Mouse (Mus musculus): ENCODE measurements at regions not wholly inside any gene's neighbourhood (a gene's known extent, or its start where the extent isn't known, plus 50 kb on each side); places are given as distances from the start of the nearest gene placed in this dataset.

DNA sequence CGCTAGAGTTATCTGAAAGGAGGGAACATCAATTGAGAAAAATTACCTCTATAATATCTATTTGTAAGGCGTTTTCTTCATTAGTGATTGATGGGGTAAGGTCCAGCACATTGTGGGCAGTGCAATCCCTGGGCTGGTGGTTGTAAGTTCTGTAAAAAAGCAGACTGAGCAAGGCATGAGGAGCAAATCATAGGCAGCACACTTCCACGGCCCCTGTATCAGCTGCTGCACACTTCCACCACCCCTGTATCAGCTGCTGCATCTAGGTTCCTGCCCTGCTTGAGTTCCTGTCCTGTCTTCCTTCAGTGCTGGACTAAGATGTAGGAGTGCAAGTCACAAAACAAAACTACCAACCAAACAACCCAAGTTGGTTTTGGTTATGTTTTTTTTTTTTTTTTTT is 1230.2 kb downstream of the Ntrk3 start:
- H3K36me3 ChIP-seq (ENCODE audit: insufficient read depth, low read length) = no peaks in the 10 kb centered on the region
- no peaks in the 10 kb centered on the region for H3K9me3 ChIP-seq (ENCODE audit: low read length)
- H3K27me3 ChIP-seq (ENCODE audit: insufficient read depth, low read length) = no peaks in the 10 kb centered on the region
- no peaks in the 10 kb centered on the region for H3K4me1 ChIP-seq (replicated peaks; ENCODE audit: low read depth, low read length)
- no peak overlapping the region for H3K4me3 ChIP-seq (replicated peaks; ENCODE audit: low read length)
- TF ChIP-seq CTCF (conservative IDR thresholded peaks at IDR 0.05; ENCODE audit: low read length) (no peak), POU5F1 (IDR thresholded peaks at IDR 0.05; ENCODE audit: borderline replicate concordance, low read length) (no peak), NANOG (IDR thresholded peaks at IDR 0.05; ENCODE audit: borderline replicate concordance, low read length) (no peak)

DNA sequence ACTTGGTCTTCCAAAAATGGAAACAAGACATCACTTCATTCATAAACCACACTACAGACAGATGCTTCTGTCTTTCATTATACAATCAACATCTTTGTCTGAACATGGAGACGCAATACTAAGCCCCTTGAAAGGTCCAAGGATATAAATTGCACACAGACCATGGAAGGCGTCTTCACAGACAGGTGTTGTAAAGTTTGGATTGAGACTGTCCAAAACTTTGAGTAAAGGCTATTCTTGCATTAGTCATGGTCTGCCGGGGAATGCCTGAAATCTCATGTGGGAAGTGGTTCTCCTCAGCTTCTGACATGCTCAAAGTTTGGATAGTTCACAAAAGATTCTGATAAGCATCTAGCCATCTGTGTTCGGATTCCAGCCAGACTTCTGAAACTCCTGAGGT is 1235.2 kb downstream of the Ntrk3 start:
- no peaks in the 10 kb centered on the region for H3K9me3 ChIP-seq (ENCODE audit: low read length)
- H3K36me3 ChIP-seq (ENCODE audit: insufficient read depth, low read length) = no peaks in the 10 kb centered on the region
- H3K27me3 ChIP-seq (ENCODE audit: insufficient read depth, low read length) = no peaks in the 10 kb centered on the region
- TF ChIP-seq CTCF (conservative IDR thresholded peaks at IDR 0.05; ENCODE audit: low read length) (no peak), NANOG (IDR thresholded peaks at IDR 0.05; ENCODE audit: borderline replicate concordance, low read length) (no peak), POU5F1 (IDR thresholded peaks at IDR 0.05; ENCODE audit: borderline replicate concordance, low read length) (no peak)
- H3K4me1 ChIP-seq (replicated peaks; ENCODE audit: low read depth, low read length) = no peaks in the 10 kb centered on the region
- no peak overlapping the region for H3K4me3 ChIP-seq (replicated peaks; ENCODE audit: low read length)

DNA sequence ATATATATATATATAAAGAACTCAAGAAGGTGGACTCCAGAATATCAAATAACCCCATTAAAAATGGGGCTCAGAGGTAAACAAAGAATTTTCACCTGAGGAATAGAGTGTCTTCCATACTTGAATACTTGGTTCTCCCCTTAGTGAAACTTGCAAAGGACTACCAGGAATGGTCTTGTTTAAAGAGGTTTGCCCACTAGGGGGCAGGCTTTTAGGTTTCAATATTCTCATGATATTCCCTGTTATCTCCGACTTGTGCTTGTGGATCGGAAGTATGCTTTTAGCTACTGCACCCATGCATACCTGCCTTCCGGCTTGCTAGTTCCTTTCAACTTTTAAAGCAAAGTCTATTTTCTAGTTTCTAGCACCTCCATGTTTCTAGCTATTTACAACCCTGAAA is 1242.7 kb downstream of the Ntrk3 start:
- Histone ChIP-seq H3K4me3 (replicated peaks; ENCODE audit: low read length) (no peak overlapping the region), H3K27me3 (ENCODE audit: insufficient read depth, low read length) (no peaks in the 10 kb centered on the region), H3K36me3 (ENCODE audit: insufficient read depth, low read length) (no peaks in the 10 kb centered on the region), H3K4me1 (replicated peaks; ENCODE audit: low read depth, low read length) (no peaks in the 10 kb centered on the region), H3K9me3 (ENCODE audit: low read length) (no peaks in the 10 kb centered on the region)
- TF ChIP-seq POU5F1 (IDR thresholded peaks at IDR 0.05; ENCODE audit: borderline replicate concordance, low read length) = no peak
- peak; percentile 31 for TF ChIP-seq CTCF (conservative IDR thresholded peaks at IDR 0.05; ENCODE audit: low read length)

DNA sequence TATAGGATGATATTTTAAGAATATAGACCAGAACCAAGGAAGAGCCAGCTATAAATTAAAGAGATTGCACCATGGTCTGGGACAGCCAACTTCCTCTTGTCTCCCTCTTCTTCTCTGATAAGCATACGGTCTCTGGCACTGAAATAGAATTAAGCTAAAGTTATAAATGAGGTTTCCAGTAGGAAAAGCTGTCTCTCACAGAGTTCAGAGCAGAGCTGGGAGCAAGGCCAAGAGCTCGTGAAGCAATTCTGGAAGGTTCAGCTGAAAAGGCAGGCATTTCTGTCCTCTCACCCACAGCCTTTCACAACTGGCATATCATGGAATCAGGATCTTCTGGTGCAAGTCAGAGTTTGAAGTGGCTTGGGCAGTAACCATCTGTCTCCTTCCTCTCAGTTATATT is 1247.8 kb downstream of the Agbl1 start:
- Histone ChIP-seq H3K4me3 (replicated peaks; ENCODE audit: low read length) (no peak overlapping the region), H3K4me1 (replicated peaks; ENCODE audit: low read depth, low read length) (no peaks in the 10 kb centered on the region), H3K9me3 (ENCODE audit: low read length) (peaks cover 23% of the 10 kb centered on the region), H3K27me3 (ENCODE audit: insufficient read depth, low read length) (no peaks in the 10 kb centered on the region), H3K36me3 (ENCODE audit: insufficient read depth, low read length) (no peaks in the 10 kb centered on the region)
- TF ChIP-seq CTCF (conservative IDR thresholded peaks at IDR 0.05; ENCODE audit: low read length) = no peak
- no peak for TF ChIP-seq POU5F1 (IDR thresholded peaks at IDR 0.05; ENCODE audit: borderline replicate concordance, low read length)
- no peak for TF ChIP-seq NANOG (IDR thresholded peaks at IDR 0.05; ENCODE audit: borderline replicate concordance, low read length)

DNA sequence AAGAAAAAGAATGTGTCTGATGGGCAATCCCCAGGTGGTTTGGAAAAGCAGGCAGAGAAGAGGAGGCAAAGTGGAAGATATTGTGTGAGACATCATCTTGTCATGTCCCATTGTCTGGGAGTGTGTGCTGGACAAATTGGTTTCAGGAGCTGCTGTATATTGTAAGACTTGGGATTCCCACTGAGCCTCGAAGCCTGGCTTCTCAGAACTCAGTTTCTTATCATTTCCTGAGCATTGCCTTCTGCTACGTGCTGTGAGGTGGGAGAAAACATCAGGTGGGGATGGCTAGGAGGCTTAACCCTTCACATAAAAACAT is 1216.3 kb downstream of the Agbl1 start:
- Histone ChIP-seq H3K4me1 (replicated peaks; ENCODE audit: low read depth, low read length) (no peaks in the 10 kb centered on the region), H3K4me3 (replicated peaks; ENCODE audit: low read length) (no peak overlapping the region), H3K9me3 (ENCODE audit: low read length) (no peaks in the 10 kb centered on the region), H3K27me3 (ENCODE audit: insufficient read depth, low read length) (no peaks in the 10 kb centered on the region), H3K36me3 (ENCODE audit: insufficient read depth, low read length) (no peaks in the 10 kb centered on the region)
- TF ChIP-seq POU5F1 (IDR thresholded peaks at IDR 0.05; ENCODE audit: borderline replicate concordance, low read length) = no peak
- no peak for TF ChIP-seq CTCF (conservative IDR thresholded peaks at IDR 0.05; ENCODE audit: low read length)
- no peak for TF ChIP-seq NANOG (IDR thresholded peaks at IDR 0.05; ENCODE audit: borderline replicate concordance, low read length)

DNA sequence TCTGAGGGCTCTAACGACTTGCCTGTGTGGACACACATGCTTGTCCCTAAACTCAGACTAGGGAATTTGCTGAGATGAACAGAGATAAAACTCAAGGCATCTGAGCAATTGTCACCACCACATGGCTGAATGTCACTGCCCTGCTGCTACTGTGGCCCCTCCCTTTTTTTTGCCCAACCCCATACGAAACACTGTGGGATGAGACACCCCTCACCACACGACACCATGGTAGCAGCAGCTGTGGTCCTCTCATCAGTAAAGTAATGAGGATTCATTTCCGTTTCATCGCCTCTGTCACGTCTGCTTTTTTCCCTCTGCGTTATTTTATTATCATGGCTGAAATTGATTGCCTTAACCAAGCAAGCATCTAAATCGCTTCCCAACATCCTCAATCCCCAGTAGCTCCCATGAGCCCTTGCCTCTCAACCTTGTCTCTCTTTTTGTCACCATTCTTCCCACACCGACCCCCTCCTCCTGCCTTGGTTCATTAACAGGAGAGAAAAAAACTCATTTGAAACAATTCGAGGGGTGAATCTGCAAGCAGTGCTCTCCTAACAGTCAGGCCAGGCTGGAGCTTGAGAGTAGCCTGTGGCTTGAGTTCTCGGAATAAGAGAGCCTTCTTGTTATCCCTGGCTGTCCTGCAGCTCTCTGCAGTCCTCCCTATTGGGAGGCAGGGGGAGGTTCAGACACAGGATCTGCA is 1215.8 kb downstream of the Agbl1 start:
- Histone ChIP-seq H3K36me3 (ENCODE audit: insufficient read depth, low read length) (no peaks in the 10 kb centered on the region), H3K4me3 (replicated peaks; ENCODE audit: low read length) (no peak overlapping the region), H3K4me1 (replicated peaks; ENCODE audit: low read depth, low read length) (no peaks in the 10 kb centered on the region), H3K27me3 (ENCODE audit: insufficient read depth, low read length) (no peaks in the 10 kb centered on the region), H3K9me3 (ENCODE audit: low read length) (no peaks in the 10 kb centered on the region)
- no peak for TF ChIP-seq CTCF (conservative IDR thresholded peaks at IDR 0.05; ENCODE audit: low read length)
- TF ChIP-seq POU5F1 (IDR thresholded peaks at IDR 0.05; ENCODE audit: borderline replicate concordance, low read length) = no peak
- TF ChIP-seq NANOG (IDR thresholded peaks at IDR 0.05; ENCODE audit: borderline replicate concordance, low read length) = no peak

DNA sequence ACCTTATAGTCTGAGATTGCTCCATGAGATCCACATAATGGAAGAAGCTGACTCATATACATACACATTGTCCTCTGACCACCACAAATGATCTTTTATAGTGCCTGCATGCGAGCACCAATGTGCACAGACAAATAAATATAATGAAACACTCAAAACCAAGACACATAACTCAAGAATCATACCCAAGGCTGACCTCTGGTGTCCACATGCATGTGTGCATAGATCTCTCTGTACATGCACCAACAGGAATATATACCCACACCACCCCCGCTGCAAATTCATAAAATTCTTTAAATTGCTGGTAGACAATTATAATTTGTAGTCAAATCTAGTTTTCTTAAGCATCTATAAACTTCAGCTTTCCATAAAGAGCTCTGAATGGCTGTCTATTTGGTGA is 1211.9 kb downstream of the Agbl1 start:
- H3K4me1 ChIP-seq (replicated peaks; ENCODE audit: low read depth, low read length) = no peaks in the 10 kb centered on the region
- no peaks in the 10 kb centered on the region for H3K27me3 ChIP-seq (ENCODE audit: insufficient read depth, low read length)
- no peak overlapping the region for H3K4me3 ChIP-seq (replicated peaks; ENCODE audit: low read length)
- no peaks in the 10 kb centered on the region for H3K36me3 ChIP-seq (ENCODE audit: insufficient read depth, low read length)
- no peak for TF ChIP-seq POU5F1 (IDR thresholded peaks at IDR 0.05; ENCODE audit: borderline replicate concordance, low read length)
- TF ChIP-seq NANOG (IDR thresholded peaks at IDR 0.05; ENCODE audit: borderline replicate concordance, low read length) = no peak
- TF ChIP-seq CTCF (conservative IDR thresholded peaks at IDR 0.05; ENCODE audit: low read length) = no peak
- no peaks in the 10 kb centered on the region for H3K9me3 ChIP-seq (ENCODE audit: low read length)

DNA sequence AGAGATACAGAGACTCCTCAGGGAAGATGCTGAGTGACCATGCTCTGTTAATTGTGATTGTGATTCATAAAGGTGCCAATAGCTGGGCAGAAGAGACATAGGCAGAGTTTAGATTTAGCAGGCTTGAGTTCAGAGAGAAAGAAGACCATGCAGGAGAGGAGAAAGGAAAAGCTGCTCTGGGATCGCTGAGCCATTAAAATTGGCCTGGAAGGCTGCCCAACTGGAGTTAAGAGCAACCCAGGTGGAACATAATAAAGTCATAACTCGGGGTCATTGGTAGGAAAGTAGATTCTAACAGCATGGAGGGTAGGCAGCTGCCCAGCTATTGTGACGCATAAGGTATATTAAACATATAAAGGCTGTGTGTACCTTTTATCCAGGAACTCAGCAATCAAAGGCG is 1183.9 kb downstream of the Agbl1 start:
- no peak overlapping the region for H3K4me3 ChIP-seq (replicated peaks; ENCODE audit: low read length)

More for the DNA sequence above, 1183.9 kb downstream of the Agbl1 start:
- H3K36me3 ChIP-seq (ENCODE audit: insufficient read depth, low read length) = no peaks in the 10 kb centered on the region
- H3K27me3 ChIP-seq (ENCODE audit: insufficient read depth, low read length) = no peaks in the 10 kb centered on the region
- H3K4me1 ChIP-seq (replicated peaks; ENCODE audit: low read depth, low read length) = no peaks in the 10 kb centered on the region
- TF ChIP-seq NANOG (IDR thresholded peaks at IDR 0.05; ENCODE audit: borderline replicate concordance, low read length) = no peak
- H3K9me3 ChIP-seq (ENCODE audit: low read length) = no peaks in the 10 kb centered on the region
